Mouse (Mus musculus) liver, postnatal 0 days (tissue): ENCODE measurements around the gene Stat3.

Source experiments
- CTCF ChIP-seq: sonication (generic); IDR thresholded peaks from 2 replicates; pipeline ENCODE4 v1.5.1; 2016; ENCODE audit warnings: antibody characterized with exemption, low read depth
- EP300 ChIP-seq: IDR thresholded peaks from 2 replicates; pipeline ENCODE4 v1.6.1; 2016; ENCODE audit warnings: antibody characterized with exemption, low read depth, mild to moderate bottlenecking

GRCm38 (mm10) chr11:100920887-100921624, 18.3 kb downstream of the Stat3 start:
- TF ChIP-seq CTCF (no peak), EP300 (no peak)
